Mouse (Mus musculus): ENCODE measurements around the gene Tchh.
"Not testable (repeated sequence)": the region's sequence is repeated elsewhere in the genome, so short reads cannot be mapped to it uniquely, and the experiment has no call there.

DNA sequence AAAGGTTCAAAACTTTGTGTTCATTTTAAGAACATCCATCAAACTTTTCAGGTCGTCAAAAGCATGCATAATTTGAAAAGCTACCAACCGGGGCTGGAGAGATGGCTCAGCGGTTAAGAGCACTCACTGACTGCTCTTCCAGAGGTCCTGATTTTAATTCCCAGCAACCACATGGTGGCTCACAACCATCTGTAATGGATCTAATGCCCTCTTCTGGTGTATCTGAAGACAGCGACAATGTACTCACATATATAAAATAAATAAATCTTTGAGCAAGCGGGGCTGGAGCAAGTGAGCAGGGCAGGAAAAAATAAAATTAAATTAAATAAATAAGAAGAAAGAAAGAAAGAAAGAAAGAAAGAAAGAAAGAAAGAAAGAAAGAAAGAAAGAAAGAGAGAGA lies 52.6 kb downstream of the Tchh start:
- TF ChIP-seq CTCF (IDR thresholded peaks at IDR 0.05; ENCODE audit: extremely low read depth, insufficient read depth, insufficient read length, insufficient replicate concordance); POLR2A (IDR thresholded peaks at IDR 0.05; ENCODE audit: low read depth, low read length): not testable (repeated sequence)
